Mouse (Mus musculus) ES-E14 (cell line): Measurements from ENCODE around the gene Ninj1.

Experiments used
- CHD2 ChIP-seq: IDR thresholded peaks from 2 replicates; pipeline ENCODE4 v1.6.1; 2014; ENCODE audit warnings: mild to moderate bottlenecking, low read depth, low read length, inconsistent platforms
- HCFC1 ChIP-seq: IDR thresholded peaks from 2 replicates; pipeline ENCODE4 v1.6.1; 2012; ENCODE audit warnings: low read length, inconsistent platforms, borderline replicate concordance; ENCODE audit not compliant: insufficient read depth
- MAFK ChIP-seq: IDR thresholded peaks from 2 replicates; pipeline ENCODE4 v1.6.1; 2014; ENCODE audit warnings: mild to moderate bottlenecking, low read depth, low read length, inconsistent platforms; ENCODE audit not compliant: insufficient read depth
- ZNF384 ChIP-seq: IDR thresholded peaks from 2 replicates; pipeline ENCODE4 v1.6.1; 2012; ENCODE audit warnings: low read depth, low read length, inconsistent platforms

GRCm38 (mm10) chr13:49214454-49214853 lies 27.2 kb downstream of the Ninj1 start:
- no peak for TF ChIP-seq ZNF384
- no peak for TF ChIP-seq CHD2
- no peak for TF ChIP-seq HCFC1
- no peak for TF ChIP-seq MAFK
